Mouse (Mus musculus): ENCODE results near the gene Ddb2.

Ddb2 gene

DNA sequence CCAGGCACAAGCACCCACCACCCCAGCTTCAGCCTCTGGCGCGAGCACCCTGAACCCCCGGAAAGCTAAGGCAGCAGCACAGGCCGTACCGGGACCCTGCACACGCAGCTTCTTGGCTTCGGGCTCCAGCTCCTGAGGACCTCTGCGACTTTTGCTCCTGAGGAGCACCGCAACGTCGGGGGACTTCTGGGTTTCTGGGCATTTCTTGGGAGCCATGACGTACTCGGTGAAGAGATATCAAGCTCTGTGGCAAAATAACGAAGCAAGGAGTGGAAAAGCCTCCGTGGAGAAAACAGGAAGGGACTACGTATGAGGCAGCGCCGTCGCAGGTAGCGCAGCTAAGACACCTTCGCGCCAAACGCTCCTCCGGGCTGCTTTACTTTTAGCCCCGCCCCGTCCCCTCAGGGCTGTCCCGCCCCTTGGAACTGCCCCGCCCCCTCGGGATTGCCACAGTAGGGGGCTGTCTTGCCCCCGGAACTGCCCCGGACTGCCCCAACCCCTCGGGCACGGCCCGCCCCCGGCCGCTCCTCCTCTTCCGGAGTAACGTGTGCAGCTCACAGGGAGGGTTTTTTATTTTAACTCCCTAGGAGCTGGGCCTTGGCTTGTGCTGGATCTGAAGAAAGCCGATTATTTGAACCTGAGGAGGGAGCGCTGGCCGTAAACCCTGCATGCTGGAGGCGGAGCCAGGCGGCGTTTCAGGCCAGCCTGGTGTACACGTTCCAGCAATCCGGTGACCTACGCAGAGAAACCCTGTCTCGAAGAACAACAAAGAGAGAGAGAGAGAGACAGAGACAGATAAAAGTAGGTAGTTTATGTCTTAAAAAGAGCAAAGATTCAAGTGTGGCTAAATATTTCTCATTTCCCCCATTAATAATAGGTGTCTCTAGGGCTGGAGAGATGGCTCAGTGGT lies at the start of gene Ddb2:
Gene Ddb2, minus strand, starts transcription at position 382 of the 910 bp plus-strand sequence.
- DNase-seq (ENCODE audit: low spot score): peak; percentile 91

DNA sequence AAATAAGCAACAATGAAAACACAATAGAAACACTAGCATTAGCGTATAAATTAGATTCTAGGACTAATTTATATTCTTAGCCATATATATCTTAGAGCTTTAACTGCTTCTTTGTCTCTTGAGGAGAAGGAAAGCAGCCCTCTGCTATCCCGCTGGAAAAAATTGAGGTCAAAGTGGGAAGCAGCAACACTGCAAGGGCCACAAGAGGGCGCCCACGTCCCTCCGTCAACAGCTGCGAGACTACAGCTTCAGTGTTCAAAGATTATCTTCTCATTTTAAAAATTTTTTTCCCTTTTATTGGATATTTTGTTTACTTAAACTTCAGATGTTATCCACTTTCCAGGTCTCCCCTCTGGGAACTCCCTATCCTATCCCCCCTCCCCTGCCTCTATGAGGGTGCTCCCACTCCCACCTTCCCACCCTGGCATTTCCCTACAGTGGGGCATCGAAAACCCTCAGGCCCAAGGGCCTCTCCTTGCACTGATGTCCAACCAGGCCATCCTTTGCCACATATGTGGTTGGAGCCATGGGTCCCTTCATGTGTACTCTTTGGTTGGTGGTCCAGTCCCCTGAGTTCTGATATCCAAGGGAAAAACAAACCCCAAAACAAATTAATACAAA lies 49.2 kb upstream of the Ddb2 start:
- DNase-seq (ENCODE audit: low spot score): peak; percentile 90

DNA sequence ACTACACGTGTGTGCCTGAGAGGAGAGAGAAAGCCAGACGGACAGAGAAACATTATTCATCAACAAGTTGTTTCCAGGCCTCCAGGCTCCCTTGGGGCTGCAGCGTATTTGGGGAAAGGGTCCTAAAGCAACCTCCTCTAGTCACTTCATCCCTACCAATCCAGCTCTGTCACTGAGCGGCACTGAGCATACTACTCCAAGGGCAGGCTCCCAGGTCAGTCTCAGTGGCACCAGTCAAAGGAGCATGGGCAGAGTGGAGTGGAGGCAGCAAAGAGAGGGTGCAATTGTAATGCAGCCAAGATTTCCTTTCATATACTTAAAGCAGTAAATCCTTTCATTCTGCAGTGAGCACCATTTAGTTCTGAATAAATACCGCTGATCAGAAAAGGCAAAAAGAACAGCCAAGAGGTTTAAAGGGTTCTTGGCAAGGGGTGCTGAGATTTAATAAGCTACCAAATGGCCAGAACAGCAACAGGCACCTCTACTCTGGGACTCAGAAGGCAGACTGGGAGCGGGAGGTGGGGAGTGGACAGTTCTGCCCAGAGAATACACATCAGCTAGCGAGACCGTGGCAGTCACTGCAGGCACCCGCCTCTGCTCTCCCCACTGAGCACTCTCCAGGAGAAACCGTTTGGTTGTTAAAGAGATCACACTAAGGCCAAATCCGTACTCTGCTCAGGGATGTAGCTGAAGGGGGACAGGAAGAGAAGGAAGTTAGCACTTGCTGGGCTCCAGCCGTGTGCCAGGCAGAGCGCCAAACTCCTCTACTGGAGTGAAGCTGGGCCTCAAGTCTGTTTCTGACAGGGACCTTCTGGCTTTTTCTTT lies 47.8 kb upstream of the Ddb2 start:
- DNase-seq (ENCODE audit: low spot score): no peak

DNA sequence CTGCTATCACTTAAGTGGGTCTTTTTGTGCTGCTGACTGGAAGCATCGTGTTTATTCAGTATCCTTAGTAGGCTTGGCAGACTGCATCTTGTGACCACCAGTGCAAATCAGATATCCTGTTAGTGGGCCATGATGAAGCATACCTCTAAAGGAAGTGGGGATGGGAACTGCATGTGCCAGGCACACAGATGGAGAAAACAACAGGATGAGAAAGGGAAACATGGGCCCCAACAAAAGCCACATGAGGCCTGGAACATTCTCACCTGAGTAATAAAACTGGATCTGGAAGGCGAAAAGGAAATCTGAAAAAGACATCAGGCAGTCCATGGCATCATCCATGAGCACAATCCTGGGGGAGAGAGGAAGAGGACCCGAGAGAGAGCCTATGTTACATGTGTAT lies 47.2 kb upstream of the Ddb2 start:
- DNase-seq (ENCODE audit: low spot score): no peak

DNA sequence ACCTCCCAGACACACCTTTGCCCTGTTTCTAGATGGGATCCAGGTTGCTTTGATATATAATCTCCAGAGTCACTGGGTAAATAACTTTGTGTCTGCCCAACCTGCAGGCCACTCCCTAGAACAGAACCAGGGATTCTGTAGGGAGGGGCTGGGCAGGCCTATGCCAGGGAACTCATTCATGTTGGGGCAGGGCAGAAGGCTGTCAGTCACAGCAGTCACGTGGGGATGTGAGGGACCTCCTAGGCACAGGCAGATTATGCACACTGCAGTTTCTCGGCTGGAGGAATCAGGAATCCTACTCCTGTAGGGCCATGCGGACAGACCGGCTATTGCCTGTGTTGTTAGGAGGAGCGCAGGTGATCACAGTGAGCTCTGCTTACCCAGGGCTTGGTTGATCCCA lies 44.6 kb upstream of the Ddb2 start:
- DNase-seq (ENCODE audit: low spot score): no peak

DNA sequence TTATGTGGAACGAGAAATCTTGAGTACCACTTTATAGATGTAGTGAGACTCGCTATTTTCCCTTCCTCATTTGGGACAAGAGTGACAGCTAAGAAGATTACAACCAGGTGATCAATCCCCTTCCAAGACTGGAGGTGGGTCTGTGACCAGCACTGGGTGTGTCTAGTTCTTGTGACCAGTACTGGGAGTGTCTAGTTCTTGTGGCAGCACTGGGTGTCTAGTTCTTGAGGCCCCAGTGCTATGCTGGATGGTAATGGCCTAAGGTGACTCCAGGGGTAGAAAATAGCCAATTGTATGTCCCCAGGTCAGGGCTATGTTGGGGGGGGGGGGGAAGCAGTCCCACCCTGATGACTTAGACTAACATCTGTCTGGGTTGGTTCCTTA lies 42.6 kb upstream of the Ddb2 start:
- DNase-seq (ENCODE audit: low spot score): no peak

DNA sequence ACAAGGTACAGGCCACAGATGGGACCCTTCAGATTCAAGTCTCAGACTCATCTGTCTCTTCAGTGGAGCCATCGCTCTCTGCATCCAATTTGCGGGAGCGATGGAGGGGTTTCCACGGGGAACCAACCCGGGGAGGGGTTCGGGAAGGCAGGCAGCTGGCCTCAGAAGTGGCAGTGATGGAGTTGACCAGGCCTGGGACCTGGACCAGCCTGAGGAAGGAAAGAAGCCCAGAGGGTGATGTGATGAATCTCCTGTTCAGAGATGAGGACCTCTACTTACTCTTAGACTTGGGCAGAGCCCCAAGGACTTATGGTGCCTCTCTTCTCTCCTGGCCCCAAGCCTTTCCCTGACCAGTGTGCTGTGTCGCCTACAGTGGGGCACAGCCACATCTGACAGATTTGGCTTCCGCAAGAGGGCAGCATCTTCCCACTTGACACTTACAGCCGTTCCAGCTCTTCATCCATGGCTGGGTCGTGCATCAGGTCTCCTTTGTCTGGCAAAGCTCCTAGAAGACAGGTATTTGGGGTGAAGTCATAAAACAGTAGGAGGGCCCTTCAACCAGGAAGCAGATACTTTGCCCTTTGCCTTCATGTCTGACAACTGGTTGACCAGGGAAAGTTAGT lies 42.1 kb upstream of the Ddb2 start:
- peak; percentile 87 for DNase-seq (ENCODE audit: low spot score)

DNA sequence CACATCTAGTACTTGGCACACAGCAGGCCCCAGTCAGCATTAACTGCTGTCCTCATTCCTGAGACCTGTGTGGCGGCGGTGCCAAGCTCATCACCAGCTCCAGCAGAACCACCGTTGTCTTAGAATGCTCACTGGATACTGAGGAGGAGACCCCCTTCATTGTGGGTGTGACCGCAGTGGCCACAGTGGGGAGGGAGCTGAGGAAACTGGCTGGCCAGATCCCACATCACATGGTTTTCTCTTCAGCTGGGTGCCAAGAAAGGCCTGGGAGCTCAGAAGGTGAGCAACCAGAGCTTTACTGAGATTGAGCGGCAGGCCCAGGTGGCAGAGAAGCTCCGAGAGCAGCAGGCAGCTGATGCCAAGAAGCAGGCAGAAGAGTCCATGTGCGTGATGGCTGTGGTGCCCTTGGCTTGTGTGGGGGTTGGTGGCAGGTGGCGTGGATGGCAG lies 32.9 kb upstream of the Ddb2 start:
- DNase-seq (ENCODE audit: low spot score): no peak

DNA sequence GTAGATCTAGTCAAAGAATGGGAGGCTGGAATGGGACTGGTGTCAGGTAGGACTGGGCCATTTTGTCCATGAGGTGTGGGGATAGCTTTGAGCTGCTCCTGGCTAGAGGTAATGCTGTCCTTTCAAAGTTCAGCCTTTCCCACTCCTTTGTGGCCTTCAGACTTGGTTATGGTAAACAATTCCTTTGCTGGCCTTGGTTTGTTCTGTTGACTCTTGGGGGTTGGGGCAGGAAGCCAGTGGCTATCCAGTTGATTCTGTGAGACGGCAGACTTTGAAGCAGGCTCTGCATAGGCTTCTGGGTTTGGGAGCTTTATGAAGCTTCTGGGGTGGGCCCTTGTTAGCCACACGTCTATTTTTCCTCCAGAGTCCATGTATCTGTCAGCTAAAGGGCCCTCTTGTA lies 31.9 kb upstream of the Ddb2 start:
- DNase-seq (ENCODE audit: low spot score): no peak

DNA sequence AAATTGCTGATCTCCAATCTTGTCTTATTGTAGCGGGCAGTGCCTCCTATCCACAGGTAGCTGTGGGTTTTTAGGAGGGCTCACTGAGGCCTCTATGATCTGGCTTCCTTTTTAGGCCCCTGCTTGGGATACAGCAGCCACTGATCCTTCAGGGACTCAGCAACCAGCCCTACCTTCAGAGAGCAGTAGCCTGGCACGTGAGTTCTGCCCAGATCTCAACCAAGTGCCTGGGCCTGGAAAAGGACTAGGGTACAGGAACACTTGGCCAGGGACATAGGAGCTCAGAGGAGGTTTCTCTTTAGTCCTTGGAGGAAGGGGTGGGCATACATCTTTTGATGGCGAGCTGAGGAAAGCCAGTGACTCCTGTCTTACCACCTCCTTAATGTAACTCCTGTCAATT lies 31.3 kb upstream of the Ddb2 start:
- no peak for DNase-seq (ENCODE audit: low spot score)

DNA sequence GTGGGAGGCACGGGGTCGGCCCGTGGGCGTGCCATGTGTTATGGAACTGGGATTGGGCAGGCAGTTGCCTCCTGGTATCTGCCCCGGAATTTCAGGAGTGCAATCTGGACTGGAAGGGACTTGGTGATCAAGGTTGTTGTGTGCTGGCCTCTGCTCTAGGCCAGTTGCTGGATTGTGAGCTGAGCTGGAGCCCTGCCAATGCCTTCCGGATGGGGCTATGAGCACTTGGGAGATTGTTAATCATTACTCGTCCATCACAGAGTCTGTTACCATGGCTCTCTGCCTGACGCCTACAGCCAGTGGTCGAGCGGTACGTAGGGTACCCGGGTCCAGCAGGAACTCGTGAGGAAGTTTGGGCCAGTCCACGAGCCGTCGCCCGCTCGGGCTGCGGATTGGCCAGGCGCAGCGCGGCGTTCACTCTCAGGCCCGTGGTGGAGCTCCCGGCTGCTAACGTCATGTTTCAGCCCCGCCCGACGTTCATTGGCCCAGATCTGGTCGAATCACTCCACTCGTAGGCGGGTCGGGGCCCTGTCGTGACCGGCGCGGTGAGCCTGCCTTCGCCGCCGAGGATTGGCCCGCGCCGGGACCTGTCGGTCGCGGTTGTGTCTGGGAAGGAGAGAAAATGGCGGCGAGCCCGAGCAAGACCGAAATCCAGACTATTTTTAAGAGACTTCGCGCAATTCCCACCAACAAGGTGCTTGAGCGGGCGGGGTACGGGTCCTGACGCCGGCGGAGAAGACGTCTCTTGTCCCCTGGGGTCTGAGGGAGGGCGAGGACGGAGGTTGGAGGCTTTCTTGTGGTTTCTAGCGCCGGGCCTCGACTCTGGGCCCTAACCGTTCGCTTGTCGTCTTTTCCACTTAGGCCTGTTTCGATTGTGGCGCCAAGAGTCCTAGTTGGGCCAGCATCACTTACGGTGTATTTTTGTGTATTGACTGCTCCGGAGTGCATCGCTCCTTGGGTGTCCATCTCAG lies 28.2 kb upstream of the Ddb2 start, which contains the start of gene Arfgap2:
Gene Arfgap2, plus strand, starts transcription at position 264 of the 971 bp plus-strand sequence.
- peak; percentile 99 for DNase-seq (ENCODE audit: low spot score)

DNA sequence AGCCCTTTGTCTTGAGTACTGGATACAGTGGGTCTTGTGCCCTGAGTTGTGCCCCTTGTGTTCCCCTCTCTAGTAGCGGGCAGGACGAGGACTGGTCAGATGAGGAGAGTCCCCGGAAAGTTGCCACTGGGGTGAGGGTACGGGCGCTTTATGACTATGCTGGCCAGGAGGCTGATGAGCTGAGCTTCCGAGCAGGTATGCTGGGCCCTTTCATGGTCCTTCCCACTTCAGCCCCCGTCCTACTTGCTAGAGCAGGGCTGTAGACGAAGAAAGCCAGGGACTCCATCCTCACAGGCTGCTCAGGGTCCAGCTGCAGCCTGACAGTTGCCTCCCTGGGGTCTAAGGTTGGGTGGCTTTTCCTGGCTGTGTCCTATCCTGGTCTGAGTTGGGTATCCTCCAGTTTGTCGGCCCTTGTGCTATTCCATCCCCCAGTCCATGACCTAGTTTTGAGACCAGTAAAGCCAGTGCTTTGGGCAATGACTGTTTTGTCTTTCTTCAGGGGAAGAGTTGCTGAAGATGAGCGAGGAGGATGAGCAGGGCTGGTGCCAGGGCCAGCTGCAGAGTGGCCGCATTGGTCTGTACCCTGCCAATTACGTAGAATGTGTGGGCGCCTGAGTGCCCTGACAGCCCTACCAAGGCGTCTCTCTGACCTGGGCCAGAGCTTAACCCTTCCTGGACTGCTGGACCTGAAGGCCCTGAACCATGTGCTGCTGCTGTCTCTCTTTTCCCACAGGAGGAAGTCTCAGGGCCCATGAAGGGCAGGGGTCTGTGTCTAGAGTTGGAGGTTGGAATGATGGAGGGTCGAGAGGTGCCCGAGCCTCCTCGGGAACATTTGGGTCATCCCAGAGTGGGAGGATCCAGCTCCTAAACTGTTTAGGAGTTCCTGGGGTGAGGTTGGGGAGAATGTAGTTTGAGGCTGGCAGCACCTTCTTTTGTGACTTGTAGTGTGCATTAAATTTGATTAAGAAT lies 27.2 kb upstream of the Ddb2 start:
- no peak for DNase-seq (ENCODE audit: low spot score)

DNA sequence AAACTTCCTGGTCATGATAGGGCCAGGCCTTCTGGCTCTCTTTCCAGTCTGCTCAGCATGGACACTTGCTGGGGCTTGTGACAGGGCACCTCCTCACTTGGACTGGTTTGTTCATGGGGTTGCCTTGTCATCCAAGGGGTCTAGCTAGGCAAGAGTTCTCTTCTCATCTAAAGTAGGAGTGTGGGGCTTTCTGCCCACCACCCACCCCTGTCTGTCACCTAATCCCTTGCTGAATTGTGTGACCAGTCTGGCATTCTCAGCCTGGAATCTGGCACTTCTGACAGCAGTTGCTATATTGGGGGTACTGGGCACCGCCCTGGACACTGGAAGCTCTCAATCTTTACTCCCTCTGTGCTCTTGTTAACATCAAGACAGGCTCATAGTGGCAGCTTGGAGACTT lies 22.7 kb upstream of the Ddb2 start:
- DNase-seq (ENCODE audit: low spot score): no peak

DNA sequence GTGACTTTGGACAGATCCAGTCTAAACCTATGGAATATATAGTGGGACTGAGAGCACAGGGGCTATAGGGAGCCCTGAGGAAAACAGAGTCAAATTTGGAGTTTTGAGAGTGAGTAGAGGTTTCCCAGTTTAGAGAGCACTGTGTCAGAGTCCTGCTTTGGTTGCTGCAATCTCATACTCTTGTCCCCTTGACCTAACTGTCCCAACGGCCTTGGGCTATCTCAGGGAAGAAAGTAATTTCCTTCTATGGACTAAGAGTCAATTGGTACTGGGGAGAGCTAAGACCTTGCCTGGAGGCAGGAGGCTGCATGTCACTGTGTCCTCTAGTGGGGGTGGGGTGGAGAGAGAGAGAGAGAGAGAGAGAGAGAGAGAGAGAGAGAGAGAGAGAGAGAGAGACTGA lies 22.0 kb upstream of the Ddb2 start:
- DNase-seq (ENCODE audit: low spot score): no peak

DNA sequence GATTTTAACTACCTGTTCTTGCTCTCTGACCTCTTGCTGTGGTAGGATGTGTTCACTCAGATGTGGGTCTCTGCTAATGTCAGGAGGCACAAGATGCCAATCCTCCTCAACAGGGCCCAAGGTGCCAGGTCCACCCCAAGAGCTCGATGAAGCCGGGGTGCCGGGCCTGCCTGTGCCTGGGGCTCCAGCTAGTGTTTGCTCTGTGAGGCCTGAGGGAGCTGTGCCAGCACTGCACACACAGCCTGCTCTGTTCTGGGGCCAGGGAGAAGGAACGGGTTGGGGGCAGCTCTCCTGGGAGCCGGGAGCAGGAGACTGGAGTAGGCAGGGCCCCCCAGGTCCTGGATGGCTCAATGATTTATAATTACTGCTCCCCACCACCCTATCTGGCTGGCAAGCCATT lies 21.3 kb upstream of the Ddb2 start:
- DNase-seq (ENCODE audit: low spot score): no peak

DNA sequence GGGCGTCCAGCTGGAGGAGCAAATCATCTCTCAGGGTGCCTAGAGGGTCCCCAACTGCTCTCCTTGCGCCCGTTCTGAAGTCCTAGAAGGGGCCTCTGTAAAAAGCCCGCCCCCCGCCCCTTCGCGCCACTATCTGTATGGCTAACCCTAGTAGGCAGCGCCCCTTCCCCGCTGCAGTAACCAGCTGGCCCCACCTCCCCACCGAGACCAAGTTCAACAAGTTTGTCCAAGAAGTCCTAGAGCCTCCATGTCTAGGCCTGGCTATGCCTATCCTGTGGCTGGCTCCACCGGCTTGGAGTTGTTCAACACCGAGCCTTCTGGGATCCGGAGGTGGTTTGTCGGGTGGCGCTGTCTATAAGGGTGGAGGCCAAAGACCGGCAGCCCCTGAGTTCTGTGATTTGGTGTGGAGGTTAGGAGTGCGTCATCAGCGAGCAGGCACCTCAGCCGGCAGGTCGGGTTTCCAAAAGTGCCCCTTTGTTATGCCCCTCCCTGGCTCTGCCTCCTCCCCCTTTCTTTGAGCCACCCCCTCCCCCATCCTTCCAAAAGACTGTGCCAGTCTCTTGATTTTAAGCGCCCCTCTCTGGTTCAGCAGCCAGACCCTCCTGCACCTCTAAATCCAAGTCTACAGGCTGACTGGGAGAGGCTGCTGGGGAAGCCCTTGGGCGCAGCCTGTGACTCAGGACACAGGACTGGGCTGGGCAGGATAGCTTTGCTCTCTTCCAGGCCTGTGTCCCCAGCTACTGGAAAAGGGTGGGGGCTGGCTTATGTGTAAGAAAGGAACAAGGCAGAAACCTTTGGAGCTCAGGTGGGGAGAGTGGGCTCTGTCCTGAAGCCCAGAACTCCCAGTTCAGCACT lies 20.6 kb upstream of the Ddb2 start:
- DNase-seq (ENCODE audit: low spot score): peak; percentile 74

DNA sequence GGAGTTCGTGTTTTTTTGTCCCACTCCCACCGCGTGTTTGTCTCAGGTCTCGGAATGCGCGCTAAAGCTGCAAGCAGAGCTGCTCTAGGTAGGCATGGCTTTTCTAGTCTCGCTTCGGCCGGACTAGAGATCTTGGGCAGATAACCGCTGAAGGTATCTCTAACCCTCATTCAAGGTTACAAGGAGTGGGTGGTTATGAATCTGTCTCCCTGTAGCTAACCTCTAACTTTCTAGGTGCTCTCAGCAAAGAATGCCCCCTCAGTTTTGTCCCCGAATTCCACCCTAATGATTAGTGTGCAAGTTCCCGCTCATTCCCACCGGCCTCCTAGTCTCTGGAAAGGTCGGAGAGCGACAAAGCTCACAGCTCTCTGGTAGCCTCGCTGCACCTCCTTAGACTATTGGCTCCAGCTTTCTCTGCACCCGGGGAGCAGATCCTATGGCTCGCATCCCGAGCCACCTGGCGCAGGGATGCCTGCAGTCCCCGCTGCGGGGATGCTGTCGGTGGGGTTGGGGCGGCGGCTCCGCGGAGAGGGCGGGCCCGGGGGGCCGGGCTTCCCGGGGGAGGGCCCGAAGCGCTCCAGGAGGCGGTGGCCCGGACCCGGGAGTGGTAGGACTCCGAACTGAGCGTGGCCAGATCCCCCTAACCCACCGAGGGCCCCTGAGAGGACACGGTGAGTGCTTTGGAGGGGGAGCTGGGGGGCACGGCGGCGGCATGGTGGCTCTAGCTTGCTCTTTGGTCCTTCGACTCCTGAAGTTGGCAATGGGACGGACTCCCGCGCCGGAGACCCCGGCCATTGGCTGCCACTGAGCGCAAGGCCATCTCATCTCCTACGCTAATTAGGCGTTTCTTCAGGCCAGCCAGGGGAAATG lies 19.7 kb upstream of the Ddb2 start:
- peak; percentile 77 for DNase-seq (ENCODE audit: low spot score)

DNA sequence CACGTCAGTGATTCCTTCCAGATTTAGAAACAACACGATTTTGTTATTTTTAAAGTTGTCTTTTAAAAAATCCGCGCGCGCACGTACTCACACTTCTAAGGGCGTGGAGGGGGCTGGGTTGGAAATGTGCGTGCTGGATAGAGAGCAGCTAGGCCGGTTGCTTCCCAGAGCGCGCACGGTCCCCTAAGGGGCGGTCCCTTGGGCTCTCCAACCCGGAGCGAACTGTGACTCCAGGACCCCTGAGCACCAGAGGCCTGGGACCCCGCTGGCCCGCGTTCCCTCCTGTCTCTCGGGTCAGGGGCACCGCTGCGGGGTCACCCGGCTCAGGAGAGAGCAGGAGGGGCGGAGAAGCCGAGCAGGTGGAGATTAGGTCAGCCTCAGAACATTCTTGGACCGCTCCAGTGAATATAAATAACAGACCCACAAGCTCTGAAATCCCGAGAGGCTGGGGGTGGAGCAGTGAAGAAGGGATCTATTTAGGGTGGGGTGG lies 18.9 kb upstream of the Ddb2 start, which contains the start of gene Pacsin3:
Gene Pacsin3, plus strand, starts transcription at position 294 of the 490 bp plus-strand sequence.
- DNase-seq (ENCODE audit: low spot score): peak; percentile 63

Data from embryo, embryonic 10 days (tissue).